9 mouse cellular contexts compared by ENCODE assay signal in genomic region chr6:85510476-85510875, GRCm38 (mm10). TPM values are rescaled to one million over a fixed set of nuclear protein-coding genes. Genes with fewer than 3 reads are reported as not detected.
A peak's percentile ranks its signal among the peaks of the same experiment; 100 is the strongest.
DNase-seq lines count a peak whose midpoint lies in the region; ATAC-seq and TF ChIP-seq lines count a peak whose summit lies in the region.
"Had no signal": no experiment of that assay in that cellular context is flagged by ENCODE, and none has a peak within 500 bp of the region (broad histone marks: within the 10 kb centered on the region; RNA-seq: fewer than 3 reads in every experiment).

No protein-coding gene starts in this region.

- H3K4me3 ChIP-seq in kidney, embryonic 16.5 days (ENCODE audit: low read length), result no peak overlapping the region
- H3K4me3 ChIP-seq in limb, embryonic 14.5 days (replicated peaks; ENCODE audit: low read length), result no peak overlapping the region
- no peak overlapping the region for H3K4me3 ChIP-seq in small intestine, adult 2 months (ENCODE audit: low read depth, low read length)

- DNase-seq in kidney, adult 18-20 months, result peak; percentile 41
- peak; percentile 68 for DNase-seq in MN1 (ENCODE audit: low spot score)
- peak; percentile 80 for DNase-seq in brain, embryonic 14.5 days (ENCODE audit: low read depth)
- DNase-seq in frontal cortex, postnatal 25 days (ENCODE audit: low spot score in 2 of 2), result peak; percentile 70 to 71
- peak; percentile 73 for DNase-seq in limb, embryonic 14.5 days (ENCODE audit: low spot score)

- no peak overlapping the region for H3K4me2 ChIP-seq in kidney, embryonic 16.5 days (replicated peaks; ENCODE audit: low read depth, low read length)
- no peak overlapping the region for H3K4me2 ChIP-seq in limb, embryonic 14.5 days (replicated peaks; ENCODE audit: low read depth, low read length, severe bottlenecking)

- H3K36me3 ChIP-seq in kidney, embryonic 16.5 days (ENCODE audit: insufficient read depth, low read length), result no peaks in the 10 kb centered on the region
- H3K36me3 ChIP-seq in limb, embryonic 14.5 days (ENCODE audit: control insufficient read depth, insufficient read depth, low read length), result no peaks in the 10 kb centered on the region
- H3K36me3 ChIP-seq in small intestine, adult 2 months (ENCODE audit: control insufficient read depth, insufficient read depth, low read length), result no peaks in the 10 kb centered on the region
- H3K36me3 ChIP-seq: limb, embryonic 15.5 days had no signal

- H3K9me3 ChIP-seq in kidney, embryonic 16.5 days (ENCODE audit: low read length), result no peaks in the 10 kb centered on the region
- H3K9me3 ChIP-seq in limb, embryonic 14.5 days (ENCODE audit: control insufficient read depth, low read length), result no peaks in the 10 kb centered on the region
- H3K9me3 ChIP-seq: limb, embryonic 15.5 days had no signal

- peak; percentile 70 for TF ChIP-seq CTCF in brain, embryonic 14.5 days (IDR thresholded peaks at IDR 0.05; ENCODE audit: borderline replicate concordance, extremely low read depth, insufficient read depth, insufficient read length)
- TF ChIP-seq CTCF in small intestine, adult 2 months (IDR thresholded peaks at IDR 0.05; ENCODE audit: extremely low read depth, insufficient read length, insufficient replicate concordance, low read depth, low read length), result peak; percentile 30; the same call in 1 of the 2 replicates

- no peak for ATAC-seq in kidney, embryonic 16.5 days (ENCODE audit: low FRiP score, low TSS enrichment)
- ATAC-seq in limb, embryonic 14.5 days (ENCODE audit: low FRiP score, low read depth), result no peak
- no peak for ATAC-seq in granulocyte monocyte progenitor cell, adult 5-6 weeks (replicated peaks; ENCODE audit: poor library complexity, severe bottlenecking)

- H3K27ac ChIP-seq in kidney, embryonic 16.5 days (ENCODE audit: low read length), result no peak overlapping the region
- no peak overlapping the region for H3K27ac ChIP-seq in limb, embryonic 14.5 days (replicated peaks; ENCODE audit: low read depth, low read length)
- no peak overlapping the region for H3K27ac ChIP-seq in small intestine, adult 2 months (ENCODE audit: insufficient read depth, low read depth, low read length)
- H3K27ac ChIP-seq: limb, embryonic 15.5 days had no signal

- TF ChIP-seq POLR2A in brain, embryonic 14.5 days (IDR thresholded peaks at IDR 0.05; ENCODE audit: borderline replicate concordance, extremely low read depth, insufficient read depth, insufficient read length, poor library complexity, severe bottlenecking), result no peak
- TF ChIP-seq POLR2A in limb, embryonic 14.5 days (IDR thresholded peaks at IDR 0.05; ENCODE audit: borderline replicate concordance, extremely low read depth, insufficient read depth, insufficient read length), result no peak
- no peak for TF ChIP-seq POLR2A in small intestine, adult 2 months (IDR thresholded peaks at IDR 0.05; ENCODE audit: low read depth, low read length)

- peaks cover 57% of the 10 kb centered on the region for H3K27me3 ChIP-seq in kidney, embryonic 16.5 days (ENCODE audit: insufficient read depth, low read length)
- H3K27me3 ChIP-seq in limb, embryonic 14.5 days (ENCODE audit: control insufficient read depth, insufficient read depth, low read length), result peaks cover 62% of the 10 kb centered on the region
- H3K27me3 ChIP-seq in small intestine, adult 2 months (ENCODE audit: control insufficient read depth, insufficient read depth, low read length), result peaks cover 30% of the 10 kb centered on the region

- H3K4me1 ChIP-seq in kidney, embryonic 16.5 days (ENCODE audit: insufficient read depth, low read length), result peaks cover 24% of the 10 kb centered on the region
- H3K4me1 ChIP-seq in limb, embryonic 14.5 days (ENCODE audit: control insufficient read depth, insufficient read depth, low read length), result peaks cover 23% of the 10 kb centered on the region
- H3K4me1 ChIP-seq in small intestine, adult 2 months (ENCODE audit: control insufficient read depth, insufficient read depth, insufficient read length, low read length), result peaks cover 8% of the 10 kb centered on the region; the same call in 1 of the 2 replicates

- 2% methylated on average over 6 of the region's 6 CpGs for WGBS in kidney, embryonic 16.5 days
- WGBS in limb, embryonic 14.5 days, result 4% methylated on average over 6 of the region's 6 CpGs
- WGBS in small intestine, adult 2 months, result 6% methylated on average over 6 of the region's 6 CpGs

- H3K9ac ChIP-seq in kidney, embryonic 16.5 days (replicated peaks; ENCODE audit: low read length), result no peak overlapping the region
- no peak overlapping the region for H3K9ac ChIP-seq in limb, embryonic 14.5 days (ENCODE audit: low read depth, low read length, severe bottlenecking)
- H3K9ac ChIP-seq: limb, embryonic 15.5 days had no signal

RNA-seq across cellular contexts. Expression of gene Egr4, which starts 2.9 kb away (rescaled TPM):
- 0.07 TPM in 1 of 2 replicates, not detected in the other for polyA plus RNA-seq in kidney, embryonic 16.5 days (2015; fragmentation: Nextera tagmentation; extraction: Ambion mirVana)
- 0.05 and 0.10 TPM in 2 replicates for polyA plus RNA-seq in brain, embryonic 14.5 days (2012; rRNA removed)
- polyA plus RNA-seq in limb, embryonic 14.5 days (2012; rRNA removed), result 0.05 and 0.08 TPM in 2 replicates
- not detected in 2 replicates for polyA plus RNA-seq in limb, embryonic 14.5 days (2014; fragmentation: Nextera tagmentation; extraction: Ambion mirVana)
- not detected in 2 replicates for polyA plus RNA-seq in small intestine, adult 2 months (2012; rRNA removed)
- total RNA-seq in granulocyte monocyte progenitor cell, adult 5-6 weeks (2014; fragmentation: Nextera tagmentation), result not detected in 2 replicates
- not detected in 2 replicates for total RNA-seq in granulocyte monocyte progenitor cell, adult 5-6 weeks (2017)
- polyA plus RNA-seq: limb, embryonic 15.5 days had no signal

RNA-seq across cellular contexts. Expression of gene Fbxo41, which starts 7.7 kb away (rescaled TPM):
- 0.08 and 0.09 TPM in 2 replicates for polyA plus RNA-seq in kidney, embryonic 16.5 days (2015; fragmentation: Nextera tagmentation; extraction: Ambion mirVana)
- 17.7 and 24.5 TPM in 2 replicates for polyA plus RNA-seq in brain, embryonic 14.5 days (2012; rRNA removed)
- 1.7 and 2.5 TPM in 2 replicates for polyA plus RNA-seq in limb, embryonic 14.5 days (2012; rRNA removed)
- 0.45 and 0.48 TPM in 2 replicates for polyA plus RNA-seq in limb, embryonic 14.5 days (2014; fragmentation: Nextera tagmentation; extraction: Ambion mirVana)
- 0.19 and 0.22 TPM in 2 replicates for polyA plus RNA-seq in small intestine, adult 2 months (2012; rRNA removed)
- total RNA-seq in granulocyte monocyte progenitor cell, adult 5-6 weeks (2014; fragmentation: Nextera tagmentation), result not detected in 2 replicates
- total RNA-seq in granulocyte monocyte progenitor cell, adult 5-6 weeks (2017), result not detected in 2 replicates

RNA-seq across cellular contexts. Expression of gene Pradc1, which starts 58.7 kb away (rescaled TPM):
- polyA plus RNA-seq in kidney, embryonic 16.5 days (2015; fragmentation: Nextera tagmentation; extraction: Ambion mirVana), result 37.6 and 39.1 TPM in 2 replicates
- 16.7 and 22.8 TPM in 2 replicates for polyA plus RNA-seq in brain, embryonic 14.5 days (2012; rRNA removed)
- 27.6 and 30.0 TPM in 2 replicates for polyA plus RNA-seq in limb, embryonic 14.5 days (2012; rRNA removed)
- polyA plus RNA-seq in limb, embryonic 14.5 days (2014; fragmentation: Nextera tagmentation; extraction: Ambion mirVana), result 26.8 and 29.6 TPM in 2 replicates
- 10.9 and 15.9 TPM in 2 replicates for polyA plus RNA-seq in small intestine, adult 2 months (2012; rRNA removed)
- 26.8 and 31.7 TPM in 2 replicates for total RNA-seq in granulocyte monocyte progenitor cell, adult 5-6 weeks (2014; fragmentation: Nextera tagmentation)
- total RNA-seq in granulocyte monocyte progenitor cell, adult 5-6 weeks (2017), result 10.2 and 16.8 TPM in 2 replicates

RNA-seq across cellular contexts. Expression of gene Cct7, which starts 59.2 kb away (rescaled TPM):
- polyA plus RNA-seq in kidney, embryonic 16.5 days (2015; fragmentation: Nextera tagmentation; extraction: Ambion mirVana), result 555 and 583 TPM in 2 replicates
- 313 and 319 TPM in 2 replicates for polyA plus RNA-seq in brain, embryonic 14.5 days (2012; rRNA removed)
- 203 and 247 TPM in 2 replicates for polyA plus RNA-seq in limb, embryonic 14.5 days (2012; rRNA removed)
- polyA plus RNA-seq in limb, embryonic 14.5 days (2014; fragmentation: Nextera tagmentation; extraction: Ambion mirVana), result 416 and 417 TPM in 2 replicates
- 39.1 and 69.7 TPM in 2 replicates for polyA plus RNA-seq in small intestine, adult 2 months (2012; rRNA removed)
- total RNA-seq in granulocyte monocyte progenitor cell, adult 5-6 weeks (2014; fragmentation: Nextera tagmentation), result 218 and 263 TPM in 2 replicates
- total RNA-seq in granulocyte monocyte progenitor cell, adult 5-6 weeks (2017), result 327 and 340 TPM in 2 replicates
